Mouse (Mus musculus): ENCODE data around the gene Adora1. TPM values are rescaled to one million over a fixed set of nuclear protein-coding genes. Genes with fewer than 3 reads are reported as not detected.

Adora1 gene
- polyA plus RNA-seq, 1 experiment from 2014 or later: 0.06 TPM

GRCm38 (mm10) chr1:134211631-134212030 is 23.6 kb downstream of the Adora1 start:
- H3K36me3 ChIP-seq: no peaks in the 10 kb centered on the region
- no peak overlapping the region for H3K9ac ChIP-seq
- H3K4me2 ChIP-seq: no peak overlapping the region
- WGBS (ENCODE audit: insufficient replicate concordance): 31% methylated on average over 2 of the region's 2 CpGs
- no peak overlapping the region for H3K27ac ChIP-seq
- no peak for ATAC-seq
- H3K4me3 ChIP-seq: no peak overlapping the region
- peaks cover 35% of the 10 kb centered on the region for H3K4me1 ChIP-seq
- peaks cover 38% of the 10 kb centered on the region for H3K27me3 ChIP-seq (replicated peaks)
- no peaks in the 10 kb centered on the region for H3K9me3 ChIP-seq (replicated peaks)

- Histone ChIP-seq H3K4me2 (no peak overlapping the region), H3K9ac (no peak overlapping the region), H3K27me3 (replicated peaks) (peaks cover 32% of the 10 kb centered on the region), H3K36me3 (no peaks in the 10 kb centered on the region), H3K4me1 (peaks cover 41% of the 10 kb centered on the region), H3K4me3 (no peak overlapping the region), H3K9me3 (replicated peaks) (no peaks in the 10 kb centered on the region), H3K27ac (no peak overlapping the region)
- 36% methylated on average over 6 of the region's 6 CpGs for WGBS (ENCODE audit: insufficient replicate concordance)
- ATAC-seq: no peak
Observed at GRCm38 (mm10) chr1:134211043-134211442, 24.2 kb downstream of the Adora1 start.

DNA sequence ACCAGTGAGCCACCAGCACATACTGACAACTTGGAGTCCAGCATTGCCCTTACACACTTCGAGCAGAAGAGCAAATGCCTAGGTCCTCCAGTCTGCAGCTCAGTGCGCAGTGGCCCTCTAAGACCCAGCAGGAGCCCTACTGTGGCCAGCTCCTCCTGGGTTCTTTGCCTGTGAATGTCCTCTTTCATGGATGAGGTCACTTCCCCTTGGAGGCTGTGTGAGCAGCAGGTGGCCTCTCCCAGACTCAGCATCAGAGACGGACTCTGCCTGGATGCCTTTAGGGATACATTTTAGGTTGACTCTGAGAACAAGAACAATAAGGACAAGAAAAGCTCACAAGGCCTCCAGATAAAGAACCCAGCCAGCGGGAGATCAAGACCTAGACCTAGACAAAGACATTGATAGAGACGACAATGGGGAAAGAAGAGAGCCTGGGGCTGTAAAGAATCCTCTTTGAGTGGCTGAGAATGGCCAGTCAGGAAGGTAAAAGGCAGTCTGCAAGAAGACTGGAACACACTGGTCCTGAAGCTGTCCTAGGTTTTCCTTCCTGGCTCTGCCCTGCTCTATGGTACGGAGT is 25.0 kb downstream of the Adora1 start:
- no peak for ATAC-seq
- Histone ChIP-seq H3K9me3 (replicated peaks) (no peaks in the 10 kb centered on the region), H3K27ac (no peak overlapping the region), H3K4me1 (peaks cover 44% of the 10 kb centered on the region), H3K4me3 (no peak overlapping the region), H3K9ac (no peak overlapping the region), H3K27me3 (replicated peaks) (peaks cover 25% of the 10 kb centered on the region), H3K4me2 (no peak overlapping the region), H3K36me3 (no peaks in the 10 kb centered on the region)
- WGBS (ENCODE audit: insufficient replicate concordance): 54% methylated on average over 6 of the region's 6 CpGs

DNA sequence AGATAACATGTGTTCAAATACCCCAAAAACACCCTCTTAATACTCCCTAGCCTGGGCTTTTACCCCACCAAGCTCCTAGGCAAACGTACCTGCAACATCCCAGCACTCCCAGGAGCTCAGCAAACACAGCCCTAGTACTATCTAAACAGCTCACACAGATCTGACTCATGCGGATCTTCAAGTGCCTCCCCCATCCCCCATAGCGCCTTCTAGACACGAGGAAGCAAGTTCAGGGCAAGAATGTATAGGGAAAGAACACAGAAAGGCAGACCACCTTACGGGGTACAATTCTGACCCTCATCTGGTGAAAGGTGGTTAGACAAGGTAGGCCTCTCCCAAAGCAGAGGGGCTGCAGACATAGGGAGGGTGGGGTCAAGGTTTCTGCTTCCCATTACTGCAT is 29.1 kb downstream of the Adora1 start:
- no peak overlapping the region for H3K9ac ChIP-seq
- H3K27me3 ChIP-seq (replicated peaks): peaks cover 11% of the 10 kb centered on the region
- H3K27ac ChIP-seq: no peak overlapping the region
- no peak overlapping the region for H3K4me3 ChIP-seq
- WGBS (ENCODE audit: insufficient replicate concordance): 20% methylated on average over 5 of the region's 5 CpGs
- peak overlapping the region; percentile 33 for H3K4me2 ChIP-seq
- no peaks in the 10 kb centered on the region for H3K9me3 ChIP-seq (replicated peaks)
- ATAC-seq: peak; percentile 66; the same call in 1 of the 2 replicates
- H3K36me3 ChIP-seq: no peaks in the 10 kb centered on the region
- peaks cover 27% of the 10 kb centered on the region for H3K4me1 ChIP-seq

GRCm38 (mm10) chr1:134205296-134206018 is 29.8 kb downstream of the Adora1 start:
- Histone ChIP-seq H3K4me3 (no peak overlapping the region), H3K4me1 (peaks cover 23% of the 10 kb centered on the region), H3K27me3 (replicated peaks) (peaks cover 5% of the 10 kb centered on the region), H3K4me2 (peak overlapping the region; percentile 33), H3K9me3 (replicated peaks) (no peaks in the 10 kb centered on the region), H3K9ac (no peak overlapping the region), H3K36me3 (no peaks in the 10 kb centered on the region), H3K27ac (0 out of 2 replicates have a peak overlapping the region, but pooled peaks have one; percentile 33)
- WGBS (ENCODE audit: insufficient replicate concordance): 7% methylated on average over 9 of the region's 9 CpGs
- ATAC-seq: peak; percentile 76

GRCm38 (mm10) chr1:134204230-134204629 is 31.0 kb downstream of the Adora1 start:
- no peak for ATAC-seq
- Histone ChIP-seq H3K9ac (no peak overlapping the region), H3K27me3 (replicated peaks) (peaks cover 14% of the 10 kb centered on the region; the same call in 1 of the 2 replicates), H3K9me3 (replicated peaks) (no peaks in the 10 kb centered on the region), H3K4me1 (peaks cover 23% of the 10 kb centered on the region), H3K4me3 (no peak overlapping the region), H3K36me3 (no peaks in the 10 kb centered on the region), H3K4me2 (no peak overlapping the region), H3K27ac (no peak overlapping the region)
- WGBS (ENCODE audit: insufficient replicate concordance): 85% methylated on average over 13 of the region's 13 CpGs

DNA sequence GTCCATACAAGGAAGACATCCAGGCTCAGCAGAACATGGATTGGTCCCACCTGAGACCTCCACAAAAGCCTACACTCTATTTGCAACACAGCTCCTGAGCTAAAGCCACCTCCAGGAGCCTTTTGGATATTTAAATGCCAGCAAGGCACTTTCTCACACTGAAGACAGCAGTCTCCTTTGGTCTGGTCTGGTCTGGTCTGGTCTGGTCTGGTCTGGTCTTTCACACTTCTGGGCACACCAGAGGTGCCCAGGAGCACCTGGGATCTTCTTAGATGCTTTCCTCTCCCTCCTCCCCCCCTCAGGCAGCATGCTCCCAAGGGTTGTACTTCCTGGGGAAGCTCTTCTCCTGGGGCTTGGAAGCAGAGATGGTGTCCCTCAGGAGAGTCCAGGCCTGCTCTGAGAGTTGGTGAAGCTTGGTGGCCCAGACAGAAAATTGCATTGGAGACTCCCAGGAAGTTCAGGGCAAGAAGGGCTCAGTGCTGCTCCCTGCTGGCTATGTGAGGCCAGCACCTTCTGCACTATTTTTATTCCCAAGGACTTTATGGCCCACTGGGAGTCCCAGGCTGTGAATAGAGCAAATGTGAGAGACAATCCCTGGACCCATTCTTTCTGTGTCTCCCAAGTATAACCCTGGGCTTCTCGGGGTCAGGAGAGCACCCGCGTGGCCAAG is 33.3 kb downstream of the Adora1 start:
- peaks cover 19% of the 10 kb centered on the region for H3K4me1 ChIP-seq
- H3K9ac ChIP-seq: no peak overlapping the region
- no peaks in the 10 kb centered on the region for H3K9me3 ChIP-seq (replicated peaks)
- no peak overlapping the region for H3K4me2 ChIP-seq
- no peaks in the 10 kb centered on the region for H3K36me3 ChIP-seq
- no peak overlapping the region for H3K27ac ChIP-seq
- H3K27me3 ChIP-seq (replicated peaks): peaks cover 28% of the 10 kb centered on the region; the same call in 1 of the 2 replicates
- H3K4me3 ChIP-seq: no peak overlapping the region
- 39% methylated on average over 3 of the region's 3 CpGs for WGBS (ENCODE audit: insufficient replicate concordance)
- ATAC-seq: no peak

DNA sequence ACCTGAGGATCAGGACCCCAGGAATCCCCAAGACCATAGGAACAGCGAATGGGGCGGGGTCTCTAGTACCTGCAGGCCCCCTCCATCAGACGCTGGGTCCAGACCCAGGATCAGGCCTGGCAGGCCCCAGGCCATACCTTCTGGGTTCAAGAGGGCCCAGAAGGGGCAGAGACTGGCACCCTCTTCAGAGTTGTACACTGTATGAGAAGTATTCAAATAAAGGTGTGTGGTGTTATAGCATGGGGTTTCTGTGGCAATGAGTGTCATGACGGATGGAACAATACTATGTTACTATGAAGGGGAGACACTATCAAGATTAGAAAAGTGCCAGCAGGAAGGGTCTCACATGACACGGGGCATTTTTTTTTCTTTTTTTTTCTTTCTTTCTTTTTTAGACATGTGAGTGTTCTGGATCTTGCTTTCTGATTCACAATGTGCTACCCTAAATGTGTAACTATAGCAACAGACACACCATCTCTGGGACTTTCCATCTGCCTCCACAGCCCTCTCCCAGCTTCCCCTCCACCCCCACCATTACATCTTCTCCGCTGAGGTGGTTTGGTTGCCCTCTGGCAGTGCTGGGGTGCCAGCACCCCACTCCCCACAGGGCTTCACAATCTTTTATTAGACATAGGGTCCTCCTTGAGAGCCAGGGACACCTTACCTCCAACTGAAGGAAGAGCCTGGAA is 34.1 kb downstream of the Adora1 start:
- Histone ChIP-seq H3K9me3 (replicated peaks) (no peaks in the 10 kb centered on the region), H3K27ac (no peak overlapping the region), H3K27me3 (replicated peaks) (peaks cover 35% of the 10 kb centered on the region; the same call in 1 of the 2 replicates), H3K9ac (no peak overlapping the region), H3K4me2 (no peak overlapping the region), H3K4me3 (no peak overlapping the region), H3K36me3 (no peaks in the 10 kb centered on the region), H3K4me1 (peaks cover 15% of the 10 kb centered on the region)
- 67% methylated on average over 6 of the region's 6 CpGs for WGBS (ENCODE audit: insufficient replicate concordance)
- ATAC-seq: no peak

DNA sequence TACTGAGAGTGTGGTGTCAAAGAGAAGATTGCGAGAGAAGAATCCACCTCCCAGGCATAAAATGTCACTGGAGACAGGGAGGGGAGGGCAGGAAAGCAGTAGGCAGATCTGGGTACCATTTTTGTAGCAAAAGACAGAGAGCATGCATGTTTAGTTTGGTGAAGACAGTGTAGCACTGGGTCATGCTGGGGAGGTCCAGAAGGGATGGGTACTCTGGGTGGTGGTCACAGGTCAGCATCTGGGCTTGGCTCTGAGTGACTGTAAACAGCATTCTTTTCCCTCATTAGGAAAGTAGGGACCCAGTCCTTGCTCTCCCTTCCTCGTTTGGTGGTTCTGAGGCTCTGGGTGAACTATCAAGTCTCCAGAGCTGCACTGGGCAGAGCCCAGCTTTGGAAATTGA is 34.8 kb downstream of the Adora1 start:
- H3K4me1 ChIP-seq: peaks cover 15% of the 10 kb centered on the region
- H3K9ac ChIP-seq: no peak overlapping the region
- no peak overlapping the region for H3K27ac ChIP-seq
- ATAC-seq: no peak
- no peaks in the 10 kb centered on the region for H3K9me3 ChIP-seq (replicated peaks)
- no peaks in the 10 kb centered on the region for H3K36me3 ChIP-seq
- H3K4me2 ChIP-seq: no peak overlapping the region
- H3K4me3 ChIP-seq: no peak overlapping the region
- peaks cover 36% of the 10 kb centered on the region; the same call in 1 of the 2 replicates for H3K27me3 ChIP-seq (replicated peaks)
- WGBS (ENCODE audit: insufficient replicate concordance): 45% methylated on average over 2 of the region's 2 CpGs

GRCm38 (mm10) chr1:134198197-134198995 is 36.8 kb downstream of the Adora1 start:
- Histone ChIP-seq H3K9me3 (replicated peaks) (no peaks in the 10 kb centered on the region), H3K36me3 (no peaks in the 10 kb centered on the region), H3K4me3 (no peak overlapping the region), H3K4me2 (no peak overlapping the region), H3K27me3 (replicated peaks) (peaks cover 48% of the 10 kb centered on the region), H3K9ac (no peak overlapping the region), H3K4me1 (peaks cover 18% of the 10 kb centered on the region), H3K27ac (no peak overlapping the region)
- no peak for ATAC-seq
- 70% methylated on average over 12 of the region's 12 CpGs for WGBS (ENCODE audit: insufficient replicate concordance)

GRCm38 (mm10) chr1:134197325-134197982 is 37.8 kb downstream of the Adora1 start:
- Histone ChIP-seq H3K9me3 (replicated peaks) (no peaks in the 10 kb centered on the region), H3K4me1 (peaks cover 18% of the 10 kb centered on the region), H3K36me3 (no peaks in the 10 kb centered on the region), H3K27me3 (replicated peaks) (peaks cover 52% of the 10 kb centered on the region), H3K9ac (no peak overlapping the region), H3K4me3 (no peak overlapping the region), H3K27ac (no peak overlapping the region), H3K4me2 (no peak overlapping the region)
- no peak for ATAC-seq
- 72% methylated on average over 15 of the region's 15 CpGs for WGBS (ENCODE audit: insufficient replicate concordance)

Measured in liver, embryonic 12.5 days (tissue).